Mouse (Mus musculus): ENCODE results near the gene Pdgfb. TPM values are rescaled to one million over a fixed set of nuclear protein-coding genes. Genes with fewer than 3 reads are reported as not detected.

Gene Pdgfb
- total and polyA plus RNA-seq, 2 experiments from 2014 or later = 3.5 to 32.2 TPM

- Histone ChIP-seq H3K27me3 (ENCODE audit: control insufficient read depth, insufficient read depth, low read length) (peaks cover 53% of the 10 kb centered on the region), H3K4me2 (ENCODE audit: low read depth, low read length) (peak overlapping the region; percentile 81), H3K27ac (ENCODE audit: low read depth) (peak overlapping the region; percentile 56), H3K4me1 (ENCODE audit: control insufficient read depth, insufficient read depth) (peaks cover 25% of the 10 kb centered on the region), H3K36me3 (replicated peaks; ENCODE audit: control insufficient read depth, insufficient read depth, low read length) (no peaks in the 10 kb centered on the region), H3K9ac (replicated peaks; ENCODE audit: low read depth, low read length) (peak overlapping the region; percentile 79), H3K4me3 (ENCODE audit: low read depth, low read length) (peak overlapping the region; percentile 56), H3K9me3 (replicated peaks; ENCODE audit: control insufficient read depth, low read length) (no peaks in the 10 kb centered on the region)
- DNase-seq (ENCODE audit: low spot score) (no peak), ATAC-seq (ENCODE audit: insufficient read depth, low read depth) (peak; percentile 30; the same call in 1 of the 2 replicates)
- 4% methylated on average over 54 of the region's 56 CpGs for WGBS
- peak; percentile 19 for TF ChIP-seq CTCF (IDR thresholded peaks at IDR 0.05; ENCODE audit: low read depth)
- TF ChIP-seq EP300 (IDR thresholded peaks at IDR 0.05; ENCODE audit: low read depth) = no peak
Measured at GRCm38 (mm10) chr15:80011778-80012526, 2.8 kb downstream of the Pdgfb start.

- Histone ChIP-seq H3K4me1 (ENCODE audit: control insufficient read depth, insufficient read depth) (peaks cover 32% of the 10 kb centered on the region), H3K36me3 (replicated peaks; ENCODE audit: control insufficient read depth, insufficient read depth, low read length) (no peaks in the 10 kb centered on the region), H3K4me2 (ENCODE audit: low read depth, low read length) (peak overlapping the region; percentile 81), H3K9me3 (replicated peaks; ENCODE audit: control insufficient read depth, low read length) (no peaks in the 10 kb centered on the region), H3K9ac (replicated peaks; ENCODE audit: low read depth, low read length) (no peak overlapping the region), H3K27ac (ENCODE audit: low read depth) (0 out of 2 replicates have a peak overlapping the region, but pooled peaks have one; percentile 56), H3K4me3 (ENCODE audit: low read depth, low read length) (peak overlapping the region; percentile 56), H3K27me3 (ENCODE audit: control insufficient read depth, insufficient read depth, low read length) (peaks cover 51% of the 10 kb centered on the region)
- no peak for ATAC-seq (ENCODE audit: insufficient read depth, low read depth)
- TF ChIP-seq EP300 (IDR thresholded peaks at IDR 0.05; ENCODE audit: low read depth) (no peak), CTCF (IDR thresholded peaks at IDR 0.05; ENCODE audit: low read depth) (no peak)
- no peak for DNase-seq (ENCODE audit: low spot score)
- WGBS = 44% methylated on average over 6 of the region's 6 CpGs
Measured at GRCm38 (mm10) chr15:80011194-80011593, 3.6 kb downstream of the Pdgfb start.

- H3K4me1 ChIP-seq (ENCODE audit: control insufficient read depth, insufficient read depth) = peaks cover 36% of the 10 kb centered on the region
- no peak for DNase-seq (ENCODE audit: low spot score)
- ATAC-seq (ENCODE audit: insufficient read depth, low read depth) = no peak
- no peak overlapping the region for H3K27ac ChIP-seq (ENCODE audit: low read depth)
- no peaks in the 10 kb centered on the region for H3K9me3 ChIP-seq (replicated peaks; ENCODE audit: control insufficient read depth, low read length)
- H3K4me2 ChIP-seq (ENCODE audit: low read depth, low read length) = peak overlapping the region; percentile 81
- no peak overlapping the region for H3K9ac ChIP-seq (replicated peaks; ENCODE audit: low read depth, low read length)
- TF ChIP-seq CTCF (IDR thresholded peaks at IDR 0.05; ENCODE audit: low read depth) (no peak), EP300 (IDR thresholded peaks at IDR 0.05; ENCODE audit: low read depth) (no peak)
- H3K4me3 ChIP-seq (ENCODE audit: low read depth, low read length) = peak overlapping the region; percentile 56
- H3K36me3 ChIP-seq (replicated peaks; ENCODE audit: control insufficient read depth, insufficient read depth, low read length) = no peaks in the 10 kb centered on the region
- peaks cover 40% of the 10 kb centered on the region for H3K27me3 ChIP-seq (ENCODE audit: control insufficient read depth, insufficient read depth, low read length)
- 28% methylated on average over 4 of the region's 7 CpGs for WGBS
Measured at GRCm38 (mm10) chr15:80010182-80010558, 4.6 kb downstream of the Pdgfb start.

- Histone ChIP-seq H3K27me3 (ENCODE audit: control insufficient read depth, insufficient read depth, low read length) (peaks cover 36% of the 10 kb centered on the region), H3K4me2 (ENCODE audit: low read depth, low read length) (peak overlapping the region; percentile 81), H3K9me3 (replicated peaks; ENCODE audit: control insufficient read depth, low read length) (no peaks in the 10 kb centered on the region), H3K36me3 (replicated peaks; ENCODE audit: control insufficient read depth, insufficient read depth, low read length) (no peaks in the 10 kb centered on the region), H3K9ac (replicated peaks; ENCODE audit: low read depth, low read length) (no peak overlapping the region), H3K4me1 (ENCODE audit: control insufficient read depth, insufficient read depth) (peaks cover 42% of the 10 kb centered on the region), H3K4me3 (ENCODE audit: low read depth, low read length) (no peak overlapping the region), H3K27ac (ENCODE audit: low read depth) (no peak overlapping the region)
- TF ChIP-seq EP300 (IDR thresholded peaks at IDR 0.05; ENCODE audit: low read depth) = no peak
- TF ChIP-seq CTCF (IDR thresholded peaks at IDR 0.05; ENCODE audit: low read depth) = no peak
- no peak for DNase-seq (ENCODE audit: low spot score)
- no peak for ATAC-seq (ENCODE audit: insufficient read depth, low read depth)
- WGBS = 53% methylated on average over 12 of the region's 12 CpGs
Measured at GRCm38 (mm10) chr15:80009421-80010181, 5.2 kb downstream of the Pdgfb start.

- H3K4me3 ChIP-seq (ENCODE audit: low read depth, low read length) = no peak overlapping the region
- no peaks in the 10 kb centered on the region for H3K36me3 ChIP-seq (replicated peaks; ENCODE audit: control insufficient read depth, insufficient read depth, low read length)
- no peaks in the 10 kb centered on the region for H3K9me3 ChIP-seq (replicated peaks; ENCODE audit: control insufficient read depth, low read length)
- WGBS = 86% methylated on average over 6 of the region's 6 CpGs
- no peak overlapping the region for H3K4me2 ChIP-seq (ENCODE audit: low read depth, low read length)
- H3K27ac ChIP-seq (ENCODE audit: low read depth) = no peak overlapping the region
- H3K27me3 ChIP-seq (ENCODE audit: control insufficient read depth, insufficient read depth, low read length) = peaks cover 31% of the 10 kb centered on the region
- H3K4me1 ChIP-seq (ENCODE audit: control insufficient read depth, insufficient read depth) = peaks cover 46% of the 10 kb centered on the region
- ATAC-seq (ENCODE audit: insufficient read depth, low read depth) = no peak
- DNase-seq (ENCODE audit: low spot score) = no peak
- H3K9ac ChIP-seq (replicated peaks; ENCODE audit: low read depth, low read length) = no peak overlapping the region
- TF ChIP-seq CTCF (IDR thresholded peaks at IDR 0.05; ENCODE audit: low read depth) (no peak), EP300 (IDR thresholded peaks at IDR 0.05; ENCODE audit: low read depth) (no peak)
Measured at GRCm38 (mm10) chr15:80008461-80008860, 6.3 kb downstream of the Pdgfb start.

Data from heart, postnatal 0 days (tissue).